Mouse (Mus musculus): ENCODE data around the gene 1600002K03Rik. TPM values are rescaled to one million over a fixed set of nuclear protein-coding genes. Genes with fewer than 3 reads are reported as not detected.

Gene 1600002K03Rik
- polyA plus RNA-seq, 1 experiment from 2014 or later: 10.6 TPM

GRCm38 (mm10) chr10:80145896-80146295 is 26.8 kb upstream of the 1600002K03Rik start:
- WGBS: 85% methylated on average over 6 of the region's 6 CpGs
- Histone ChIP-seq H3K4me3 (replicated peaks; ENCODE audit: low read length) (no peak overlapping the region), H3K36me3 (ENCODE audit: control insufficient read depth, insufficient read depth) (no peaks in the 10 kb centered on the region), H3K27me3 (replicated peaks; ENCODE audit: control insufficient read depth, insufficient read depth, low read length) (no peaks in the 10 kb centered on the region), H3K27ac (ENCODE audit: low read length) (peak overlapping the region; percentile 14; the same call in 1 of the 2 replicates), H3K4me1 (replicated peaks; ENCODE audit: control insufficient read depth, insufficient read depth, low read length) (peaks cover 38% of the 10 kb centered on the region), H3K9ac (replicated peaks; ENCODE audit: low read depth, low read length) (no peak overlapping the region), H3K9me3 (ENCODE audit: control insufficient read depth, low read length) (no peaks in the 10 kb centered on the region), H3K4me2 (ENCODE audit: low read length) (no peak overlapping the region)
- ATAC-seq: no peak

- Histone ChIP-seq H3K9me3 (ENCODE audit: control insufficient read depth, low read length) (no peaks in the 10 kb centered on the region), H3K4me1 (replicated peaks; ENCODE audit: control insufficient read depth, insufficient read depth, low read length) (peaks cover 31% of the 10 kb centered on the region), H3K4me2 (ENCODE audit: low read length) (no peak overlapping the region), H3K27ac (ENCODE audit: low read length) (no peak overlapping the region), H3K27me3 (replicated peaks; ENCODE audit: control insufficient read depth, insufficient read depth, low read length) (no peaks in the 10 kb centered on the region), H3K4me3 (replicated peaks; ENCODE audit: low read length) (no peak overlapping the region), H3K9ac (replicated peaks; ENCODE audit: low read depth, low read length) (no peak overlapping the region), H3K36me3 (ENCODE audit: control insufficient read depth, insufficient read depth) (no peaks in the 10 kb centered on the region)
- no peak for ATAC-seq
- WGBS: 81% methylated on average over 4 of the region's 4 CpGs
These were observed 26.2 kb upstream of the 1600002K03Rik start for GRCm38 (mm10) chr10:80146568-80147011.

- H3K4me1 ChIP-seq (replicated peaks; ENCODE audit: control insufficient read depth, insufficient read depth, low read length): peaks cover 30% of the 10 kb centered on the region
These were observed 25.5 kb upstream of the 1600002K03Rik start for GRCm38 (mm10) chr10:80147146-80147718.

GRCm38 (mm10) chr10:80147719-80148601 is 24.8 kb upstream of the 1600002K03Rik start, which contains the start of gene Midn:
TSS of gene Midn (plus strand) at chr10:80148272.
- Histone ChIP-seq H3K4me1 (replicated peaks; ENCODE audit: control insufficient read depth, insufficient read depth, low read length) (peaks cover 31% of the 10 kb centered on the region), H3K27me3 (replicated peaks; ENCODE audit: control insufficient read depth, insufficient read depth, low read length) (no peaks in the 10 kb centered on the region), H3K4me2 (ENCODE audit: low read length) (peak within 1 kb of the TSS; percentile 70), H3K4me3 (replicated peaks; ENCODE audit: low read length) (peak within 1 kb of the TSS; percentile 63), H3K27ac (ENCODE audit: low read length) (peak within 1 kb of the TSS; percentile 100), H3K36me3 (ENCODE audit: control insufficient read depth, insufficient read depth) (no peaks in the 10 kb centered on the region), H3K9me3 (ENCODE audit: control insufficient read depth, low read length) (no peaks in the 10 kb centered on the region), H3K9ac (replicated peaks; ENCODE audit: low read depth, low read length) (peak within 1 kb of the TSS; percentile 98)
- WGBS: under 1% methylated on average over 38 of the region's 42 CpGs
- peak; percentile 11 for ATAC-seq

More at GRCm38 (mm10) chr10:80147146-80147718, 25.5 kb upstream of the 1600002K03Rik start:
- Histone ChIP-seq H3K27ac (ENCODE audit: low read length) (peak overlapping the region; percentile 100), H3K36me3 (ENCODE audit: control insufficient read depth, insufficient read depth) (no peaks in the 10 kb centered on the region), H3K9ac (replicated peaks; ENCODE audit: low read depth, low read length) (no peak overlapping the region), H3K4me3 (replicated peaks; ENCODE audit: low read length) (no peak overlapping the region), H3K4me2 (ENCODE audit: low read length) (no peak overlapping the region), H3K27me3 (replicated peaks; ENCODE audit: control insufficient read depth, insufficient read depth, low read length) (no peaks in the 10 kb centered on the region), H3K9me3 (ENCODE audit: control insufficient read depth, low read length) (no peaks in the 10 kb centered on the region)
- no peak for ATAC-seq
- WGBS: 76% methylated on average over 5 of the region's 5 CpGs

- H3K4me3 ChIP-seq (replicated peaks; ENCODE audit: low read length): peak overlapping the region; percentile 63
- peak overlapping the region; percentile 70 for H3K4me2 ChIP-seq (ENCODE audit: low read length)
- under 1% methylated on average over 57 of the region's 57 CpGs for WGBS
- peak; percentile 51 for ATAC-seq
- H3K27me3 ChIP-seq (replicated peaks; ENCODE audit: control insufficient read depth, insufficient read depth, low read length): no peaks in the 10 kb centered on the region
- H3K36me3 ChIP-seq (ENCODE audit: control insufficient read depth, insufficient read depth): peaks cover under 1% of the 10 kb centered on the region
- H3K9me3 ChIP-seq (ENCODE audit: control insufficient read depth, low read length): no peaks in the 10 kb centered on the region
- H3K27ac ChIP-seq (ENCODE audit: low read length): peak overlapping the region; percentile 100
- H3K4me1 ChIP-seq (replicated peaks; ENCODE audit: control insufficient read depth, insufficient read depth, low read length): peaks cover 34% of the 10 kb centered on the region
- peak overlapping the region; percentile 98 for H3K9ac ChIP-seq (replicated peaks; ENCODE audit: low read depth, low read length)
These were observed 24.0 kb upstream of the 1600002K03Rik start for GRCm38 (mm10) chr10:80148610-80149290.

- peaks cover 41% of the 10 kb centered on the region for H3K4me1 ChIP-seq (replicated peaks; ENCODE audit: control insufficient read depth, insufficient read depth, low read length)
- ATAC-seq: peak; percentile 84
- WGBS: under 1% methylated on average over 88 of the region's 88 CpGs
These were observed 23.2 kb upstream of the 1600002K03Rik start for GRCm38 (mm10) chr10:80149291-80150225.

GRCm38 (mm10) chr10:80150226-80151210 is 22.2 kb upstream of the 1600002K03Rik start:
- peak overlapping the region; percentile 99 for H3K27ac ChIP-seq (ENCODE audit: low read length)
- peak; percentile 10 for ATAC-seq
- H3K36me3 ChIP-seq (ENCODE audit: control insufficient read depth, insufficient read depth): peaks cover 18% of the 10 kb centered on the region

More at GRCm38 (mm10) chr10:80149291-80150225, 23.2 kb upstream of the 1600002K03Rik start:
- peaks cover 9% of the 10 kb centered on the region for H3K36me3 ChIP-seq (ENCODE audit: control insufficient read depth, insufficient read depth)
- H3K27me3 ChIP-seq (replicated peaks; ENCODE audit: control insufficient read depth, insufficient read depth, low read length): no peaks in the 10 kb centered on the region
- peak overlapping the region; percentile 94 for H3K4me2 ChIP-seq (ENCODE audit: low read length)
- peak overlapping the region; percentile 100 for H3K27ac ChIP-seq (ENCODE audit: low read length)
- peak overlapping the region; percentile 63 for H3K4me3 ChIP-seq (replicated peaks; ENCODE audit: low read length)
- H3K9ac ChIP-seq (replicated peaks; ENCODE audit: low read depth, low read length): peak overlapping the region; percentile 98
- H3K9me3 ChIP-seq (ENCODE audit: control insufficient read depth, low read length): no peaks in the 10 kb centered on the region

More at GRCm38 (mm10) chr10:80150226-80151210, 22.2 kb upstream of the 1600002K03Rik start:
- Histone ChIP-seq H3K27me3 (replicated peaks; ENCODE audit: control insufficient read depth, insufficient read depth, low read length) (no peaks in the 10 kb centered on the region), H3K9ac (replicated peaks; ENCODE audit: low read depth, low read length) (peak overlapping the region; percentile 98), H3K4me1 (replicated peaks; ENCODE audit: control insufficient read depth, insufficient read depth, low read length) (peaks cover 40% of the 10 kb centered on the region), H3K4me3 (replicated peaks; ENCODE audit: low read length) (peak overlapping the region; percentile 63), H3K4me2 (ENCODE audit: low read length) (peak overlapping the region; percentile 94), H3K9me3 (ENCODE audit: control insufficient read depth, low read length) (no peaks in the 10 kb centered on the region)
- under 1% methylated on average over 48 of the region's 71 CpGs for WGBS

Data from forebrain, embryonic 16.5 days (tissue).